Mouse (Mus musculus) thymus, adult 2 months (tissue): Measurements from ENCODE around the gene Phf13.

ENCODE experiments used
- CTCF ChIP-seq: fragments of 200-500 bp; IDR thresholded peaks from 2 replicates; pipeline ENCODE4 v1.5.1; 2012; ENCODE audit warnings: mild to moderate bottlenecking, control low read depth, low read length, moderate library complexity, borderline replicate concordance; ENCODE audit not compliant: control insufficient read depth, poor library complexity, insufficient read depth; ENCODE audit errors: extremely low read depth
- POLR2A ChIP-seq: fragments of 200-500 bp; IDR thresholded peaks from 2 replicates; pipeline ENCODE4 v1.6.1; 2012; ENCODE audit warnings: mild to moderate bottlenecking, low read length, control low read depth, moderate library complexity; ENCODE audit not compliant: control insufficient read depth, poor library complexity, insufficient read depth; ENCODE audit errors: extremely low read depth

GRCm38 (mm10) chr4:152006137-152006536 lies 10.1 kb upstream of the Phf13 start:
- TF ChIP-seq CTCF (no peak), POLR2A (no peak)
